Mouse (Mus musculus) heart, postnatal 0 days (tissue): ENCODE measurements around the gene Dock8. TPM values are rescaled to one million over a fixed set of nuclear protein-coding genes. Genes with fewer than 3 reads are reported as not detected.

Experiments used
- ATAC-seq: fragments of 200-750 bp; cut with Nextera tagmentation; 2 replicates; pipeline ENCODE4 v1.8.0; 2017; ENCODE audit warnings: low read depth, moderate number of reproducible peaks, moderate library complexity; ENCODE audit not compliant: insufficient read depth
- DNase-seq: peaks from one replicate; pipeline ENCODE4 v3.0.0-alpha.2; 2016; ENCODE audit warnings: low spot score
- H3K27ac ChIP-seq: fragments of 300-500 bp; sonication (generic); 2 replicates; pipeline ENCODE4 v1.5.1; 2014; ENCODE audit warnings: low read depth, mild to moderate bottlenecking
- H3K27me3 ChIP-seq: fragments of 300-500 bp; sonication (generic); 2 replicates; pipeline ENCODE4 v1.6.1; 2014; ENCODE audit warnings: low read length, mixed read lengths; ENCODE audit not compliant: control insufficient read depth, insufficient read depth
- H3K36me3 ChIP-seq: fragments of 300-500 bp; sonication (generic); replicated peaks from 2 replicates; pipeline ENCODE4 v1.6.1; 2014; ENCODE audit warnings: low read length, mixed read lengths; ENCODE audit not compliant: control insufficient read depth, insufficient read depth
- H3K4me1 ChIP-seq: fragments of 300-500 bp; sonication (generic); 2 replicates; pipeline ENCODE4 v1.6.1; 2014; ENCODE audit warnings: antibody characterized with exemption; ENCODE audit not compliant: control insufficient read depth, insufficient read depth
- H3K4me2 ChIP-seq: fragments of 300-500 bp; sonication (generic); 2 replicates; pipeline ENCODE4 v1.6.1; 2014; ENCODE audit warnings: low read depth, mild to moderate bottlenecking, low read length, moderate library complexity
- H3K4me3 ChIP-seq: fragments of 300-500 bp; sonication (generic); 2 replicates; pipeline ENCODE4 v1.5.1; 2014; ENCODE audit warnings: low read depth, low read length
- H3K9ac ChIP-seq: fragments of 300-500 bp; sonication (generic); replicated peaks from 2 replicates; pipeline ENCODE4 v1.6.1; 2014; ENCODE audit warnings: low read depth, low read length, mixed read lengths
- H3K9me3 ChIP-seq: fragments of 300-500 bp; sonication (generic); replicated peaks from 2 replicates; pipeline ENCODE4 v1.6.1; 2016; ENCODE audit warnings: low read length; ENCODE audit not compliant: control insufficient read depth
- CTCF ChIP-seq: IDR thresholded peaks from 2 replicates; pipeline ENCODE4 v1.5.1; 2016; ENCODE audit warnings: antibody characterized with exemption, control low read depth, low read depth
- EP300 ChIP-seq: IDR thresholded peaks from 2 replicates; pipeline ENCODE4 v1.6.1; 2016; ENCODE audit warnings: antibody characterized with exemption, low read depth
- WGBS: fragments of 180-500 bp; shearing (Covaris S2); extraction: QIAGEN DNeasy Blood & Tissue Kit; methylation state at CpG from one replicate; pipeline ENCODE4 v1.1.7; 2014; 5-methylcytosine and 5-hydroxymethylcytosine counted together
- polyA plus RNA-seq: library from polyadenylated mRNA; unstranded; fragments of >200 nt; fragmentation: Nextera tagmentation; extraction: Ambion mirVana; gene quantifications from 2 replicates; pipeline ENCODE4 v1.2.1, GENCODE M21; 2015
- total RNA-seq: library from RNA; depleted of rRNA; stranded (reverse); fragments of >200 nt; gene quantifications from 2 replicates; pipeline ENCODE4 v1.2.3, GENCODE M21; 2014; ENCODE audit warnings: low replicate concordance

The Dock8 gene
- total and polyA plus RNA-seq, 2 experiments from 2014 or later = 2.4 to 6.0 TPM

GRCm38 (mm10) chr19:25095135-25095534 lies 95.8 kb downstream of the Dock8 start:
- H3K4me2 ChIP-seq = no peak overlapping the region
- no peak overlapping the region for H3K4me3 ChIP-seq
- H3K4me1 ChIP-seq = peaks cover 4% of the 10 kb centered on the region
- DNase-seq = no peak
- H3K36me3 ChIP-seq = no peaks in the 10 kb centered on the region
- WGBS = 52% methylated on average over 3 of the region's 3 CpGs
- H3K9ac ChIP-seq = no peak overlapping the region
- no peaks in the 10 kb centered on the region for H3K27me3 ChIP-seq
- no peak overlapping the region for H3K27ac ChIP-seq
- TF ChIP-seq EP300 (no peak), CTCF (no peak)
- H3K9me3 ChIP-seq = no peaks in the 10 kb centered on the region
- ATAC-seq = no peak

- ATAC-seq = no peak
These were observed 97.0 kb downstream of the Dock8 start for GRCm38 (mm10) chr19:25096316-25096715.

GRCm38 (mm10) chr19:25096986-25097385 lies 97.7 kb downstream of the Dock8 start:
- Histone ChIP-seq H3K27ac (no peak overlapping the region), H3K9me3 (no peaks in the 10 kb centered on the region), H3K9ac (no peak overlapping the region), H3K27me3 (no peaks in the 10 kb centered on the region), H3K4me1 (peaks cover 4% of the 10 kb centered on the region), H3K4me3 (no peak overlapping the region), H3K36me3 (no peaks in the 10 kb centered on the region), H3K4me2 (no peak overlapping the region)
- 21% methylated on average over 4 of the region's 4 CpGs for WGBS
- no peak for TF ChIP-seq EP300
- TF ChIP-seq CTCF = no peak
- DNase-seq = peak; percentile 58
- peak; percentile 67; the same call in 1 of the 2 replicates for ATAC-seq

More at GRCm38 (mm10) chr19:25096316-25096715, 97.0 kb downstream of the Dock8 start:
- Histone ChIP-seq H3K4me2 (no peak overlapping the region), H3K9me3 (no peaks in the 10 kb centered on the region), H3K27me3 (no peaks in the 10 kb centered on the region), H3K36me3 (no peaks in the 10 kb centered on the region), H3K4me1 (peaks cover 4% of the 10 kb centered on the region), H3K9ac (no peak overlapping the region), H3K27ac (no peak overlapping the region), H3K4me3 (no peak overlapping the region)
- no peak for TF ChIP-seq CTCF
- no peak for TF ChIP-seq EP300
- no peak for DNase-seq
- 69% methylated on average over 9 of the region's 9 CpGs for WGBS

- ATAC-seq (no peak), DNase-seq (no peak)
- Histone ChIP-seq H3K4me1 (peaks cover 4% of the 10 kb centered on the region), H3K9me3 (no peaks in the 10 kb centered on the region), H3K4me2 (no peak overlapping the region), H3K36me3 (no peaks in the 10 kb centered on the region), H3K9ac (no peak overlapping the region), H3K27ac (no peak overlapping the region), H3K4me3 (no peak overlapping the region), H3K27me3 (no peaks in the 10 kb centered on the region)
- no peak for TF ChIP-seq EP300
- no peak for TF ChIP-seq CTCF
- WGBS = 72% methylated on average over 7 of the region's 7 CpGs
These were observed 98.2 kb downstream of the Dock8 start for GRCm38 (mm10) chr19:25097506-25097905.

GRCm38 (mm10) chr19:25097951-25098350 lies 98.6 kb downstream of the Dock8 start:
- ATAC-seq = no peak
- TF ChIP-seq EP300 (no peak), CTCF (no peak)
- DNase-seq = no peak
- Histone ChIP-seq H3K27me3 (no peaks in the 10 kb centered on the region), H3K36me3 (no peaks in the 10 kb centered on the region), H3K4me3 (no peak overlapping the region), H3K27ac (no peak overlapping the region), H3K9me3 (no peaks in the 10 kb centered on the region), H3K4me2 (no peak overlapping the region), H3K4me1 (peaks cover 4% of the 10 kb centered on the region), H3K9ac (no peak overlapping the region)
- 83% methylated on average over 3 of the region's 3 CpGs for WGBS

GRCm38 (mm10) chr19:25098941-25099340 lies 99.6 kb downstream of the Dock8 start:
- ATAC-seq (no peak), DNase-seq (no peak)
- TF ChIP-seq CTCF (no peak), EP300 (no peak)
- Histone ChIP-seq H3K4me3 (no peak overlapping the region), H3K4me1 (peaks cover 4% of the 10 kb centered on the region), H3K36me3 (no peaks in the 10 kb centered on the region), H3K4me2 (no peak overlapping the region), H3K9ac (no peak overlapping the region), H3K9me3 (no peaks in the 10 kb centered on the region), H3K27me3 (no peaks in the 10 kb centered on the region), H3K27ac (no peak overlapping the region)
- WGBS = 89% methylated on average over 4 of the region's 4 CpGs
